Mouse (Mus musculus): ENCODE results near the gene Fam78b. TPM values are rescaled to one million over a fixed set of nuclear protein-coding genes. Genes with fewer than 3 reads are reported as not detected.

Gene Fam78b
- polyA plus RNA-seq, 1 experiment from 2014 or later: 2.0 TPM

DNA sequence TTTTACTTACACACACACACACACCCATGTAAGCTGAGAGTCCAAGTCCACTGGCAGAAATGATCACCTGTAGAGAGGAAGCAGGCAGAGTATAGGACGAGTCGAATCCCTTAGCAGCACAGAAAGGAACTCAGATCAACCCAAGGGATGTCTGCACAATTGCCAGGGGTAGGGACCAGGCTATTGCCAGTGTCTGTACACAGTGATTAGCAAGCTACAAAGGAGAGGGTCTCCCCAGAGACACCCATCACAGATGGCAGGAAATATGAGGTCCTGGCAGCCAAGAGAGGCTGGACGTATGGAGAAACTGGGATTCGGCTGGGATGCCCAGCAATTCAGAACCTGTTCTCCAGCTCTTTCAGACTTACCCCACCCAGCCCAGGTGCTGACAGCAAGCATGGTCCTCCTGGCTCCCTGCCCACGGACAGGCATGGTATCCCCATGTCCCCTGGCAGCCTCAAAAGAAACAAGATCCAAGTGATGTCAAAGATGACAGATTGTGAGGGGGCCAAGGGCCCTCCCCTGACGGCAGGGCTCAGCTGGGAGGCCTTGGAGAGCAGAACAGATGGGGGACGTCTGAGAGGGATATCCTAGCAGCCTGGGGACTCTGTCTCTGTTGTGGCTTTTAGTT lies 12.1 kb downstream of the Fam78b start:
- H3K27me3 ChIP-seq (replicated peaks; ENCODE audit: control insufficient read depth, insufficient read depth, low read length): no peaks in the 10 kb centered on the region
- ATAC-seq (replicated peaks; ENCODE audit: low FRiP score, low TSS enrichment, low read depth) (no peak), DNase-seq (ENCODE audit: low spot score) (no peak)

GRCm38 (mm10) chr1:167016269-167016668 lies 15.1 kb downstream of the Fam78b start:
- DNase-seq (ENCODE audit: low spot score): no peak
- H3K9me3 ChIP-seq (ENCODE audit: control insufficient read depth, low read length): no peaks in the 10 kb centered on the region
- no peak overlapping the region for H3K9ac ChIP-seq (ENCODE audit: low read length)
- H3K4me2 ChIP-seq (ENCODE audit: low read length): no peak overlapping the region
- no peak overlapping the region for H3K27ac ChIP-seq (ENCODE audit: low read depth)
- no peaks in the 10 kb centered on the region for H3K4me1 ChIP-seq (replicated peaks; ENCODE audit: control insufficient read depth, insufficient read depth, low read length)
- no peaks in the 10 kb centered on the region for H3K36me3 ChIP-seq (ENCODE audit: control insufficient read depth, insufficient read depth, low read length)
- no peak for ATAC-seq (replicated peaks; ENCODE audit: low FRiP score, low TSS enrichment, low read depth)
- 47% methylated on average over 3 of the region's 3 CpGs for WGBS
- H3K4me3 ChIP-seq (ENCODE audit: low read depth, low read length): no peak overlapping the region
- H3K27me3 ChIP-seq (replicated peaks; ENCODE audit: control insufficient read depth, insufficient read depth, low read length): no peaks in the 10 kb centered on the region

More for the DNA sequence above, 12.1 kb downstream of the Fam78b start:
- WGBS: 45% methylated on average over 7 of the region's 7 CpGs
- no peaks in the 10 kb centered on the region for H3K9me3 ChIP-seq (ENCODE audit: control insufficient read depth, low read length)
- H3K4me3 ChIP-seq (ENCODE audit: low read depth, low read length): no peak overlapping the region
- H3K4me1 ChIP-seq (replicated peaks; ENCODE audit: control insufficient read depth, insufficient read depth, low read length): no peaks in the 10 kb centered on the region
- no peak overlapping the region for H3K9ac ChIP-seq (ENCODE audit: low read length)
- H3K4me2 ChIP-seq (ENCODE audit: low read length): no peak overlapping the region
- no peaks in the 10 kb centered on the region for H3K36me3 ChIP-seq (ENCODE audit: control insufficient read depth, insufficient read depth, low read length)
- H3K27ac ChIP-seq (ENCODE audit: low read depth): no peak overlapping the region

- 35% methylated on average over 9 of the region's 9 CpGs for WGBS
- ATAC-seq (replicated peaks; ENCODE audit: low FRiP score, low TSS enrichment, low read depth): no peak
- no peak overlapping the region for H3K4me2 ChIP-seq (ENCODE audit: low read length)
These were observed 20.8 kb downstream of the Fam78b start for GRCm38 (mm10) chr1:167022001-167022424.

GRCm38 (mm10) chr1:167022541-167023121 lies 21.4 kb downstream of the Fam78b start:
- Histone ChIP-seq H3K9me3 (ENCODE audit: control insufficient read depth, low read length) (no peaks in the 10 kb centered on the region), H3K9ac (ENCODE audit: low read length) (no peak overlapping the region), H3K4me2 (ENCODE audit: low read length) (no peak overlapping the region), H3K36me3 (ENCODE audit: control insufficient read depth, insufficient read depth, low read length) (no peaks in the 10 kb centered on the region), H3K27me3 (replicated peaks; ENCODE audit: control insufficient read depth, insufficient read depth, low read length) (no peaks in the 10 kb centered on the region), H3K27ac (ENCODE audit: low read depth) (no peak overlapping the region), H3K4me3 (ENCODE audit: low read depth, low read length) (no peak overlapping the region), H3K4me1 (replicated peaks; ENCODE audit: control insufficient read depth, insufficient read depth, low read length) (no peaks in the 10 kb centered on the region)
- DNase-seq (ENCODE audit: low spot score) (no peak), ATAC-seq (replicated peaks; ENCODE audit: low FRiP score, low TSS enrichment, low read depth) (no peak)
- 44% methylated on average over 8 of the region's 8 CpGs for WGBS

More at GRCm38 (mm10) chr1:167022001-167022424, 20.8 kb downstream of the Fam78b start:
- no peaks in the 10 kb centered on the region for H3K27me3 ChIP-seq (replicated peaks; ENCODE audit: control insufficient read depth, insufficient read depth, low read length)
- no peak overlapping the region for H3K9ac ChIP-seq (ENCODE audit: low read length)
- DNase-seq (ENCODE audit: low spot score): no peak
- H3K4me3 ChIP-seq (ENCODE audit: low read depth, low read length): no peak overlapping the region
- H3K4me1 ChIP-seq (replicated peaks; ENCODE audit: control insufficient read depth, insufficient read depth, low read length): no peaks in the 10 kb centered on the region
- no peaks in the 10 kb centered on the region for H3K9me3 ChIP-seq (ENCODE audit: control insufficient read depth, low read length)
- no peaks in the 10 kb centered on the region for H3K36me3 ChIP-seq (ENCODE audit: control insufficient read depth, insufficient read depth, low read length)
- H3K27ac ChIP-seq (ENCODE audit: low read depth): no peak overlapping the region

GRCm38 (mm10) chr1:167023794-167024193 lies 22.6 kb downstream of the Fam78b start:
- WGBS: 91% methylated on average over 11 of the region's 11 CpGs

GRCm38 (mm10) chr1:167024961-167025360 lies 23.7 kb downstream of the Fam78b start:
- H3K4me3 ChIP-seq (ENCODE audit: low read depth, low read length): no peak overlapping the region
- DNase-seq (ENCODE audit: low spot score) (no peak), ATAC-seq (replicated peaks; ENCODE audit: low FRiP score, low TSS enrichment, low read depth) (no peak)
- H3K9me3 ChIP-seq (ENCODE audit: control insufficient read depth, low read length): no peaks in the 10 kb centered on the region
- H3K36me3 ChIP-seq (ENCODE audit: control insufficient read depth, insufficient read depth, low read length): no peaks in the 10 kb centered on the region
- no peaks in the 10 kb centered on the region for H3K27me3 ChIP-seq (replicated peaks; ENCODE audit: control insufficient read depth, insufficient read depth, low read length)
- H3K9ac ChIP-seq (ENCODE audit: low read length): no peak overlapping the region
- no peaks in the 10 kb centered on the region for H3K4me1 ChIP-seq (replicated peaks; ENCODE audit: control insufficient read depth, insufficient read depth, low read length)
- H3K27ac ChIP-seq (ENCODE audit: low read depth): no peak overlapping the region
- WGBS: 58% methylated on average over 4 of the region's 4 CpGs
- H3K4me2 ChIP-seq (ENCODE audit: low read length): no peak overlapping the region

More at GRCm38 (mm10) chr1:167023794-167024193, 22.6 kb downstream of the Fam78b start:
- ATAC-seq (replicated peaks; ENCODE audit: low FRiP score, low TSS enrichment, low read depth) (no peak), DNase-seq (ENCODE audit: low spot score) (no peak)
- Histone ChIP-seq H3K4me1 (replicated peaks; ENCODE audit: control insufficient read depth, insufficient read depth, low read length) (no peaks in the 10 kb centered on the region), H3K27me3 (replicated peaks; ENCODE audit: control insufficient read depth, insufficient read depth, low read length) (no peaks in the 10 kb centered on the region), H3K36me3 (ENCODE audit: control insufficient read depth, insufficient read depth, low read length) (no peaks in the 10 kb centered on the region), H3K4me3 (ENCODE audit: low read depth, low read length) (no peak overlapping the region), H3K27ac (ENCODE audit: low read depth) (no peak overlapping the region), H3K4me2 (ENCODE audit: low read length) (no peak overlapping the region), H3K9ac (ENCODE audit: low read length) (no peak overlapping the region), H3K9me3 (ENCODE audit: control insufficient read depth, low read length) (no peaks in the 10 kb centered on the region)

DNA sequence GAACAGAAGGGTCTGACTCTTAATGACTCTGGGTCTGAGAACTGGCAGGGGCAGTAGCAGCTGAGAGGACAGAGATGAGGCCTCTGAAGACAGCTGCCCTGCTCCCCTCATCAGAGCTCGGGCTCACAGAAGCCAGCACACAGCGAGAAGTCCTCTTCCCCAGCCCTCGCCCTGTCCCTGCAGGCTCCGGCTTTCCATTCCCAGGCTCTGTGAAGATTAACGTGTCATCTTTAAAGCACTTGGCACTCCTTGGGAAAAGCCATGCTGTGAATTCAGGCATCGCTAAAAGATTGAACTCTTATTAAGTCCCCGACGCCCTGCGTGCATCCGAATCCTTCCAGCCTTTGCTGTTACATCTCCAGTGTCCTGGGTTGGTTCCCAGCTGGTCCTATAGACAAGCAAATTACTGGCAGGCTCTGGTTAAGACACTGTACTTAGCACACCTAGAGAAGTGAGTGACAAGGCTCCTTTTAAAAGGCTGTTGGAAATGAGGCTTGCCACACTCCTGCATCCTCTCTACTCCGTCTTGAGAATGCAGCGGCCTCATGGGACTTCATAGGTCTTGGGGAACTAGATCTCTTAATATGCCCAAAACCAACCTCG lies 30.9 kb downstream of the Fam78b start:
- Histone ChIP-seq H3K4me1 (replicated peaks; ENCODE audit: control insufficient read depth, insufficient read depth, low read length) (no peaks in the 10 kb centered on the region), H3K4me2 (ENCODE audit: low read length) (no peak overlapping the region), H3K27me3 (replicated peaks; ENCODE audit: control insufficient read depth, insufficient read depth, low read length) (no peaks in the 10 kb centered on the region), H3K9ac (ENCODE audit: low read length) (no peak overlapping the region), H3K27ac (ENCODE audit: low read depth) (no peak overlapping the region), H3K9me3 (ENCODE audit: control insufficient read depth, low read length) (no peaks in the 10 kb centered on the region), H3K4me3 (ENCODE audit: low read depth, low read length) (no peak overlapping the region), H3K36me3 (ENCODE audit: control insufficient read depth, insufficient read depth, low read length) (no peaks in the 10 kb centered on the region)
- DNase-seq (ENCODE audit: low spot score): no peak
- ATAC-seq (replicated peaks; ENCODE audit: low FRiP score, low TSS enrichment, low read depth): no peak
- 64% methylated on average over 13 of the region's 13 CpGs for WGBS

DNA sequence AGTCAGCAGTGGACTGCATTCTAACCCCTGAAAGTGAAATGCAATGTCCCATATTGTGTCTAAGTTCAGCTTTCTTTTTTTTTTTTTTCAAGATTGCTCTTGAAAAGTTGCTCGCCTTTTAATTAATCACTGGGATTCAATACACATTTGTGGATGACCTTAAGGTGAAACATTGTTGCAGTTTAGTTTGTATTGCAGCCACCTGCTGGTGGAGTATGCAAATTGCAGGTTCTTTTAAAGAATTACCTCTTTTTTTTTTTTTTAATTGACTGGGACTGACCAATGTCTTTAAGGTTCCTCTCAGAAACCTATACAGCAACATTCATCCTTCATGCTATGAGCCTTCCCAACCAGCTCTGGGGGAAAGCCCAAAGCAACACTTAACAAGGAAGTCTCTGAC lies 33.2 kb downstream of the Fam78b start:
- no peak overlapping the region for H3K4me3 ChIP-seq (ENCODE audit: low read depth, low read length)
- WGBS: 79% methylated on average over 1 of the region's 1 CpGs

More for the DNA sequence above, 33.2 kb downstream of the Fam78b start:
- H3K9me3 ChIP-seq (ENCODE audit: control insufficient read depth, low read length): no peaks in the 10 kb centered on the region
- no peak overlapping the region for H3K27ac ChIP-seq (ENCODE audit: low read depth)
- no peaks in the 10 kb centered on the region for H3K27me3 ChIP-seq (replicated peaks; ENCODE audit: control insufficient read depth, insufficient read depth, low read length)
- H3K4me2 ChIP-seq (ENCODE audit: low read length): no peak overlapping the region
- DNase-seq (ENCODE audit: low spot score) (no peak), ATAC-seq (replicated peaks; ENCODE audit: low FRiP score, low TSS enrichment, low read depth) (no peak)
- no peaks in the 10 kb centered on the region for H3K4me1 ChIP-seq (replicated peaks; ENCODE audit: control insufficient read depth, insufficient read depth, low read length)
- no peak overlapping the region for H3K9ac ChIP-seq (ENCODE audit: low read length)
- H3K36me3 ChIP-seq (ENCODE audit: control insufficient read depth, insufficient read depth, low read length): no peaks in the 10 kb centered on the region

All from intestine, embryonic 14.5 days (tissue).